Mouse (Mus musculus): ENCODE data around the gene Kcnip4.

DNA sequence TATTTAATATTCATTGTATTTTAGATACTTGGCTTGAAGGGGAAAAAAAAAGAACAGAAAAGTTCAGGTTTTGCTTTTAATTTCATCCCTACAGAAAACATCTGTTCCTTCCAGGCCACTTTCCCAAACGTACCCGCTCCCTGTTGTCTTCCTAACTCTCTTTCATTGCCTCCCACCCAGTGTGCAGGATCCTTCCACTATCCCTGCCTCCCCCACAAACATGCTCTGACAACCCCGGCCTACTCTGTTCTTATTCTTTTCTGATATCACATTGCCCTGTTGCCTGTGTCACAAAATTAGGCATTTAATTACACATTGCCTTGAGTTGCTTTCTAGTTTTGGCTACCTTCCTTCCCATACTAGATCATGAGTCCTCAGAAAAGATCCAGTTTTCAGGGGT lies 837.6 kb downstream of the Kcnip4 start:
- TF ChIP-seq USF1 (IDR thresholded peaks at IDR 0.05; ENCODE audit: low read depth, low read length): no peak
- TF ChIP-seq MEF2A (IDR thresholded peaks at IDR 0.05; ENCODE audit: extremely low read depth, insufficient replicate concordance, low read depth, low read length, poor library complexity, severe bottlenecking): no peak
- TF ChIP-seq CTCF (IDR thresholded peaks at IDR 0.05 in 2 of 3, conservative IDR thresholded peaks at IDR 0.05 in 1 of 3; ENCODE audit: control insufficient read depth in 1 of 3, insufficient read depth in 1 of 3, low read depth in 2 of 3, low read length in 3 of 3, poor library complexity in 1 of 3, severe bottlenecking in 1 of 3): no peak
- TF ChIP-seq E2F4 (IDR thresholded peaks at IDR 0.05; ENCODE audit: borderline replicate concordance, low read depth, low read length): no peak
- no peak for TF ChIP-seq MXI1 (IDR thresholded peaks at IDR 0.05; ENCODE audit: low read depth, low read length)
- no peak for TF ChIP-seq KAT2A (conservative IDR thresholded peaks at IDR 0.05; ENCODE audit: low read depth, low read length)
- no peak for TF ChIP-seq POLR2AphosphoS2 (IDR thresholded peaks at IDR 0.05; ENCODE audit: low read length)
- no peak for TF ChIP-seq SMC3 (IDR thresholded peaks at IDR 0.05; ENCODE audit: low read depth, low read length)
- TF ChIP-seq GATA1 (IDR thresholded peaks at IDR 0.05; ENCODE audit: low read depth, low read length): no peak
- TF ChIP-seq ZNF384 (IDR thresholded peaks at IDR 0.05; ENCODE audit: low read depth, low read length): no peak
- no peak for TF ChIP-seq ZMIZ1 (IDR thresholded peaks at IDR 0.05; ENCODE audit: low read depth, low read length)
- no peak for TF ChIP-seq POLR2A (IDR thresholded peaks at IDR 0.05; ENCODE audit: control insufficient read depth in 1 of 2, insufficient read depth in 1 of 2, low read depth in 1 of 2, low read length in 2 of 2, poor library complexity in 1 of 2)

All from MEL (cell line).